Mouse (Mus musculus): ENCODE data around the gene Unc5c. TPM values are rescaled to one million over a fixed set of nuclear protein-coding genes. Genes with fewer than 3 reads are reported as not detected.

Unc5c gene
- polyA plus RNA-seq, 1 experiment from 2014 or later: 14.2 TPM

DNA sequence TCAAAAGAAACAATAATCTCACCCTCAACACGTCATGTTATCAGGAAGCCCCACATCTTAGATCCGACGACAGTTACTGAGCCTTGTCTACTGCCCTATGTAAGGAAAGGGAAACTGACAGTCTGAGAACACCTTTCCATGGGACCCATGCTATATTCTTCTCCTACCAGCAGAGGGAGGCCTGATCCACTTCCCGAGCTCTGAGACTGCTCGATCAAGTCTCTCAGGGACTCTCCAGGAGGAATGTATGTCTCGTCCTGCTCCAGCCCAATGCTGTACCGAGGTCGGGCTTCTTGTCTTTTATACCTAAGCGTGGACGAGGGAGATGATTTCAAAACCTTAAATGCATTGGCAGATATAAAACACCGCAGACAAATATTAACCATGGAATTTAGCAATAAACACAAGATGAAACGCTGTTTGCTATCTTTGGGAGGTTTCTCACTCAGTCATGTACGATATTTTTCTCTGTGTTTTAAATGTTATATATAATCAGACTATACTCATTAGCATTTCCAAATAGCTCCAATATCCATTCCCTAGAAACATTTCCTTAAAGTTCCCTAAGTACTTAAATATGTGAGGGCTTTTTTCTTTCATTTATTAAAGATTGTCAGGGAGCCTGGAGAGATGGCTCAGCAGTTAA is 397.9 kb downstream of the Unc5c start:
- Histone ChIP-seq H3K27ac (no peak overlapping the region), H3K4me2 (replicated peaks) (no peak overlapping the region), H3K36me3 (no peaks in the 10 kb centered on the region), H3K27me3 (replicated peaks) (no peaks in the 10 kb centered on the region), H3K4me1 (no peaks in the 10 kb centered on the region), H3K9me3 (no peaks in the 10 kb centered on the region), H3K9ac (no peak overlapping the region), H3K4me3 (no peak overlapping the region)
- peak; percentile 87 for ATAC-seq (ENCODE audit: low FRiP score, low read depth)
- WGBS: 24% methylated on average over 13 of the region's 13 CpGs

- Histone ChIP-seq H3K9me3 (peaks cover 3% of the 10 kb centered on the region; the same call in 1 of the 2 replicates), H3K4me2 (replicated peaks) (no peak overlapping the region), H3K4me3 (no peak overlapping the region), H3K27me3 (replicated peaks) (no peaks in the 10 kb centered on the region), H3K4me1 (peaks cover 3% of the 10 kb centered on the region; the same call in 1 of the 2 replicates), H3K36me3 (peaks cover 8% of the 10 kb centered on the region; the same call in 1 of the 2 replicates), H3K27ac (no peak overlapping the region), H3K9ac (no peak overlapping the region)
- ATAC-seq (ENCODE audit: low FRiP score, low read depth): peak; percentile 75
- 56% methylated on average over 3 of the region's 3 CpGs for WGBS
Observed at GRCm38 (mm10) chr3:141871805-141872204, 406.8 kb downstream of the Unc5c start.

- WGBS: 26% methylated on average over 10 of the region's 10 CpGs
- H3K27ac ChIP-seq: no peak overlapping the region
- no peak overlapping the region for H3K4me2 ChIP-seq (replicated peaks)
- no peaks in the 10 kb centered on the region for H3K27me3 ChIP-seq (replicated peaks)
- H3K36me3 ChIP-seq: peaks cover 8% of the 10 kb centered on the region; the same call in 1 of the 2 replicates
- peak; percentile 97 for ATAC-seq (ENCODE audit: low FRiP score, low read depth)
- peaks cover 3% of the 10 kb centered on the region; the same call in 1 of the 2 replicates for H3K9me3 ChIP-seq
- no peak overlapping the region for H3K9ac ChIP-seq
- no peak overlapping the region for H3K4me3 ChIP-seq
- peaks cover 3% of the 10 kb centered on the region; the same call in 1 of the 2 replicates for H3K4me1 ChIP-seq
Observed at GRCm38 (mm10) chr3:141872337-141873042, 407.5 kb downstream of the Unc5c start.

GRCm38 (mm10) chr3:141882496-141882895 is 417.5 kb downstream of the Unc5c start:
- Histone ChIP-seq H3K9ac (no peak overlapping the region), H3K4me2 (replicated peaks) (no peak overlapping the region), H3K36me3 (no peaks in the 10 kb centered on the region), H3K4me1 (no peaks in the 10 kb centered on the region), H3K9me3 (no peaks in the 10 kb centered on the region), H3K27ac (no peak overlapping the region), H3K27me3 (replicated peaks) (no peaks in the 10 kb centered on the region), H3K4me3 (no peak overlapping the region)
- WGBS: 86% methylated on average over 2 of the region's 2 CpGs
- ATAC-seq (ENCODE audit: low FRiP score, low read depth): no peak

DNA sequence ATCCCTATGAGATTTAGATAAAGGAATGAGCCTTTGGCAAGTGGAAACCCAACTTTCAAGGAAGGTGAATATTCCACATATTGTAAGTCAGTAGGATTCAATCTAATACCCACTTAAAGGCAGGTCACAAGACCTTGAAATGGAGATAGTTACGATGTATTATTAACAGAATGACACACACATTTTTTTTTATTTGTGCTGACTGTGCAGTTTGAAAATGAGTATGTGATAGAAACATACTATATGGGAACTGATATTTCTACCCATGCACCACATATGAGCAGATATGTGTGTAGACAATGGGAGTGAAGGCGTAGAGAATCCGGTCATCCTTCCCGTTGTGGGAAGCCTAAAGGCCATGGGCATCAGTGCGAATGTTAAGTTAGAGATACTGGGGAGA is 419.2 kb downstream of the Unc5c start:
- no peaks in the 10 kb centered on the region for H3K27me3 ChIP-seq (replicated peaks)
- H3K9ac ChIP-seq: no peak overlapping the region
- no peak overlapping the region for H3K4me2 ChIP-seq (replicated peaks)
- no peak for ATAC-seq (ENCODE audit: low FRiP score, low read depth)
- 0 out of 2 replicates have a peak, but pooled peaks cover 4% of the 10 kb centered on the region for H3K4me1 ChIP-seq
- no peaks in the 10 kb centered on the region for H3K9me3 ChIP-seq
- WGBS: 92% methylated on average over 5 of the region's 5 CpGs
- H3K27ac ChIP-seq: no peak overlapping the region
- H3K36me3 ChIP-seq: no peaks in the 10 kb centered on the region
- no peak overlapping the region for H3K4me3 ChIP-seq

All from neural tube, embryonic 12.5 days (tissue).